Mouse (Mus musculus) testis, postnatal 10 days (tissue): Measurements from ENCODE around the gene Adamts12.

Source experiments
- DNase-seq: peaks from one replicate; pipeline ENCODE4 v3.0.0; 2021; ENCODE audit warnings: low spot score

The Adamts12 gene

GRCm38 (mm10) chr15:11292246-11292645 lies 227.7 kb downstream of the Adamts12 start:
- no peak for DNase-seq

DNA sequence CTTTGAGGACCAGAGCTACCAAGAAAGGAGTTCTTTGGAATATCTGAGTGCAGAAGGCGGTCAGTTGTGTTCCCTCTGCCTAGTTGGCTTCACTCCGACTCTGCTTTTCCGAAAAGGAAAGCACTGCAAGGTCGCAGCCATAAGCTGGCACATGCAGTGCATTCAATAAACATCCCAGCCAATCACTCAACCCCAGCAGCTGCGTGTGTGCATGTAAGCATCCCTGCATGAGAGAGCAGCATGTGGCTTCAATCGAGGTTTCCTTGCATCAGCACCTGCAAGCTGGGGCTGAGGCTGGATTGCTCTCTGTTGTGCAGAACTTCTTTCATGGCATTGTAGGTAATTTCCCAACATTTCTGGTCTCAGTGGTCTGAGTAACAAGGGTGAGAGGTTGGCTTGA lies 230.4 kb downstream of the Adamts12 start:
- DNase-seq, result no peak

GRCm38 (mm10) chr15:11297960-11298359 lies 233.4 kb downstream of the Adamts12 start:
- DNase-seq, result no peak

- DNase-seq, result no peak
These were observed 252.5 kb downstream of the Adamts12 start for GRCm38 (mm10) chr15:11317077-11317476.

DNA sequence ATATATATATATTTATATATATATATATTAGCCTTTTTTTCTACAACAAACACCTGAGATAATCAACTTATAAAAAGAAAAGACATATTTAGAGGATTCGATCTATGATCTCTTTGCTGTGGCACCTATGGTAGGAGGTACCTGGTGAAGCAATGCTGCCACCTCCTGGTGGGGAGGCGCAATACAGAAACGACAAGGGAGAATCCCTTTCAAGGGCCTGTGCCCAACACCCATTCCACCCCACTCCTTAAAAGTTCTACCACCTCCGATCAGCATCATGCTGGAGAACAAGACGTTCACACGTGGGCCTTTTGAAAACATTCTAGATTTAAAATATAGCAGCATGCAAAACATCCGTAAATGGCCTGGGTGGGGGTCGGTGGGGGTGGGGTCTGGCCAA lies 255.9 kb downstream of the Adamts12 start:
- DNase-seq, result peak; percentile 73

- DNase-seq, result no peak
These were observed 275.0 kb downstream of the Adamts12 start for GRCm38 (mm10) chr15:11339467-11340180.

DNA sequence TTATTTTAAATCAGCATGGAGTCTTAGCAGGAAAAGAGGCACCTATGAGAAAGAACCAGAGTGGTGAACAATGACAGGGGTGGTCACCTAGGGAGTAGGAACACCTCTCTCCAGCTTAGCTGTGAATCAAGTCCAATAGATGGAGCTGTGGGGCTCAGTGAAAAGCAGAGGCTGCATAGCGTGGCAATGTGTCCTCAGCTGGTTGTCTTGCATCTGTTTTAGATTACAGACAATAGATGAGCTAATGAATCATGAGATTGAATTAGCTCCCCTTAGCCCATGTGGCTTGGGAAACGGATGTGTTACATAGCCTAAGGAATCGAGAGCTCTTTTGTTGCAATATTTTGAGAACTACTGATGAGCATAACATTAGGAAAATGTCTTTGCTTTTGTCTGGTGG lies 291.3 kb downstream of the Adamts12 start:
- no peak for DNase-seq

- no peak for DNase-seq
These were observed 292.9 kb downstream of the Adamts12 start for GRCm38 (mm10) chr15:11357501-11357900.

DNA sequence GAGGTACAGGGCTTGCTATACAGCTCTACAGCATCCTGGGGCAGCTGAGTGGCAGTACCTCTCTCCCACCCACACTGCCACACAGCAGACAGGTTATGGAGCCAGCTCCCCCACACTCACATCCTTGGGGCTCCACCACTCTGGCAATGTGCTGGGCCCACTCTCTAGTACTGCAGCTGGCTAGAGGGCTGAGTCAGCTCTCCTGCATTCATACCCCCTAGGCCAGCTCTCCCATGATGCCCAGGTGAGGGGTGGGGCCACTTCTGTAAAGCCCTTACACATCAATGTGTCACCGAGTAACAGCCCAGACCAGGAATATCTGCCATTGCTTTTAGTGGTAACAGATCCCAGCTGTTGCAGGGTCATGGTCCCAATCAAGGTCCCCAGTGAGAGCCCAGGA lies 296.3 kb downstream of the Adamts12 start:
- no peak for DNase-seq

- DNase-seq, result no peak
These were observed 297.2 kb downstream of the Adamts12 start for GRCm38 (mm10) chr15:11361824-11362223.

- DNase-seq, result no peak
These were observed 299.5 kb downstream of the Adamts12 start for GRCm38 (mm10) chr15:11364112-11364511.

GRCm38 (mm10) chr15:11364795-11365194 lies 300.2 kb downstream of the Adamts12 start:
- DNase-seq, result no peak

GRCm38 (mm10) chr15:11369572-11369971 lies 305.0 kb downstream of the Adamts12 start:
- DNase-seq, result no peak

DNA sequence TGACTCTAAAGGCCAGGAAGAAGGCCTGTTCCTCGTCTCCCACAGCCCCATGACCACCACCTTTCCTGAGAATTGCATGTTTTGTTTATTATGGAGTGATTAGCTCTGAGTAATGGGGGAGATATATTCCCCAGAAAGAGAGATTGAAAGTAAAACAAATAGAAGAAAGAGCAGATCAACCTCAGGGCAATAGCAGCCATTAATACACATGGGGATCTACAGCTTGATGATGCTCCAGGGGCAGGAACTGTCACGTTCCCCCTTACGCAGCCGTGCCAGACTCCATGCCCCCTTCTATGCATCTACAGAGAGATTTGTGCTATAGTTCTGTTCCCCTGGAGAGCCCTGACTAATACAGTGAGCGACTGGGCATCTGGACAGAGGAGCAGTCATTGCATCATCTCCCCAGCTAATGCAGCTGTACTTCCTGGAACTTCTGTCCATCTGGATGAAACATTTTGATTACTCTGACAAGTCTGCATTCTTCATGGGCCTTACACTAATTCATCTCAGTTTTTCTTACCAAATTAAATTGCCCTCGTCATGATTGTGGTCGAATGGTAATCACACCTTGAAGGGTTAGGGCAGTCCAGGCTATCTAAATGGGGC lies 306.0 kb downstream of the Adamts12 start:
- DNase-seq, result no peak

DNA sequence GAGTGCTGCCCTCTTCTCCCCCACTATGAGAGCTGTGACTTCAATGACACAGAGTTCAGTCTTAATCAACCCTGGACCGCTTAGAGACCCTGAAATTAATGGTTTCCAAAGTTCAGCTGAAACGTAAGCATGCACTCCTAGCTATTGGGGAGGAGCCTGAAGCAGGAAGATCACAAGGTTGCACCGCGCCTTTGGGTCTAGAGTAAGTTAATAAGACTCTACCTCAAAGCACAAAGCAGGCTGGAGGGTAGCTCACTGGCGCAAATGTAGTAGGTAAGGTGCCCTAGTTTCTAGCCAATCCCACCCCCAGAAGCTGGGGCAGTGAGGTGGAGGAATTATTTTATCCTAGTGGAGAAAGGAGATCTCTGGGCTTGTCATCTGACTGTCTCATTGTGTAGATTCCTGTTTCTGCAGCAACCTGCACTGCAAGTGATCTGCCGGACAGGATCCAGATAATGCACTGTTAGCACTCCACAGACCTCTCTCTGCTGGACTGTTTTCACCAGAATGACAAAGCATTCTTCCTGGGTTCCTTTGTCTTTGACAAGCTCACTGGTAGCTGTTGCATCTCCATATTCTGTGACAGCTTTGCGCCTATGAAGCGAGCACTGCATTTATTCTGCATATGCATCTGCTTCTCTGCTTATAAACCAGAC lies 315.0 kb downstream of the Adamts12 start:
- DNase-seq, result no peak

GRCm38 (mm10) chr15:11380087-11380530 lies 315.5 kb downstream of the Adamts12 start:
- no peak for DNase-seq

DNA sequence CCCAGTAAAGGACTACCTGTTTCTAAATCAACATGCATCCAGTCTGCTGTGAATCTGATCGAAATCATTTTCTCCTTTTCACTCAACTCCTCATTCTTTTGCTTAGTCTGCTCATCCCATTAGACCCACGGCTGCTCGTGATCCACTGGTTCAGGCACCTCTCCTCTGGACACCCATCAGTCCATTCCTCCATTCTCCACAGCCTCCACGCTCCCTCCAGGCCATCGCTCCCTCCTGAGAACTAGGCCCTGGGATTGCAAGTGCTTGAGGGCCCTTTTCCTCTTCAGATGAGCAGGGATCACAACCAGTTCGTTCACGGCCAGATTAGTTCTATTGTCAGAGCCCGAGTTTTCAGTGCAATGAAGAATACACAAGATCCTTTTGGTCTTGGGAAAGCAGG lies 316.0 kb downstream of the Adamts12 start:
- no peak for DNase-seq

DNA sequence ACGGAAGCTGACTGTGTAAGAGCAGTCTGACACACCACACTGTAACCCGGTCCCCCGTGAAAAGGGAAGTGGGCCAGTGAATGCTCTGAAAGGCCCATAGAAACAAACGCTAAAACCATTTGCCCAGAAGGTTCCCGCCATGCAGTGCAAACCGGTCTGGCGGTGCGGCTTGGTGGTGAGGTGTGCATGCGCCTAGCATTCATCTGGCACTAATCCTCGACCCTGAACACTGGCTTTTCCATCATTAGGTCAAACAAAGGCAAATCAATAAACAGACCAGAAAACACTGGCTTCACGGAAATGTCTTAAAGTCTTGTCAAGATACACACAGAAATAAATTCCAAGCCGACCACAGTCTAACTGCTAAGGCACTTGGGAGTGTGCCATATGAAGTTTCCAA lies 318.0 kb downstream of the Adamts12 start:
- no peak for DNase-seq

DNA sequence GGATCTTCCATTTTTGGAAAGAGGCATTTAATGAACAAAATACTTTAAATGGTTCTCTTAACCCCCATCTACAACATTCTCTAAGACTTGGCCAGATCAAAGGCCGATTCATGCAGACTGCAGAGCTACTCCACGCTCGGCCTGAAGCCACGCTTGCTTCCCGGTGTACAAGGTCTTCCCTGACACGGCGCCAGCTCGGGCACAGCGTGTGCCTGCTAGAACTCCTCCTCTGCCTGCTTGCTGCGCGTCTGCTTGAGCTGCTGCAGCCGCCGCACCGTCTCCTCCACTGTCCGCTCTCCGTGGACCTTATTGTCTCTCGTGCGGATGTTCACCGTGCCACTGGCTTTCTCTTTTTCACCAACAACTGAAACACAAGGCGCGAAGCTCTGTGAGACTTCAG lies 319.2 kb downstream of the Adamts12 start:
- DNase-seq, result no peak

DNA sequence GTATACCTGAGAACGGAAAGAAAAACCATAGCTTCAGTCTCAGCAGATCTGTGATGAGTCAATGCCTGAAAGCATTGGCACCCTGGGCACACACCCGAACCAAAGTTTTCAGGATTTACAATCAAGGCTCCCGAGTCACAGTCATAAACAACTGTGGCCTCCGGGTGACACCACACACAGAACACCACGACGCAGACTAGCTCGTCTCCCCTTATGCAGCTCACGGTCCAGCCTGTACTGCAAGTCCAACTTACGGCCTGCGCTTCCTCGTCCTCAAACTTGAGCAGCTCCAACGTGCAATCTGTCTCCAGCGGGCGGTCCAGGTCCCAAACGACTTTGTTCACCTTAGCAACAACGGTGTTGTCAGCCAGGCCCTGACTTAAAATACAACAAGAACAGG lies 328.3 kb downstream of the Adamts12 start:
- no peak for DNase-seq

DNA sequence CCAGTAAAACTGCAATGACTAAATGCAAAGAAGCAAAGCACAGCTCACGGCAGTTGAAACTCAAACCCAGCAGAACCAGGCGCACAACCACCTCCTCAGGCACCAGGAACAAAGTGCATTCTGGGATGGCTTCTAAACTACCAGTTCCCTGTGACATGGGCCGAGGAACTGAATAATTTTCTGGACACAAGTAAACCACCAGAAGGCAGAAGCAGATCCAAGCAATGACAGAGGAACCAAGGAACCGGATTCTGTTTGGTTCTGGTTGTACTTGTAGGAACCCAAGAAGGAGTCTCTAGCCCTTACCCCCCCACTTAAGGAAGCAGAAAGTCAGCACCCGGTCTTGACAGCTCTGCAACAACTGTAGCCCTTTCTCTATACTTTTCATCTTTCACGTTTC lies 331.8 kb downstream of the Adamts12 start:
- no peak for DNase-seq
